Mouse (Mus musculus) MEL-GATA-1-ER (cell line): Measurements from ENCODE around the gene Acadvl.

Experiments used
- DNase-seq: peaks from one replicate; pipeline ENCODE4 v3.0.0-alpha.2; 2012; ENCODE audit warnings: low read depth; ENCODE audit errors: extremely low read depth

Gene Acadvl

DNA sequence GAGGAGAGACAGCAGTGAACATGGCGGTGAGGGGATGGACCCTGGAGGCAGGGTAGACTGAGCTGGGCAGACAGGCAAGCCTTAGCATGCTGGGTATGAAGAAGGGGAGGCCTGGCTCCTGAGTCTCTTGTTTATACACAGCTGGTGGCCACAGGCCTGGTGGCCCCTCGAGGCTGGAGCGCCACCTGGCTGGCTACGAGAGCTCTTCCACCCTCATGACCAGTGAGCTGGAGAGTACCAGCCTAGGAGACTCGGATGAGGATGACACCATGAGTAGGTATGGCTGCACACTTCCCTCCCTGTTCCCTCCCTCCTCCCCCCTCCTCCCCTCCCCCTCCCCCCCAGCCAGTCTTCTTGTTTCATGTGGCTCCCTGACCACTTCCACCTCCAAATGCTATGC, 9.7 kb downstream of the Acadvl start:
- no peak for DNase-seq

- DNase-seq = no peak
Observed at GRCm38 (mm10) chr11:70002471-70002870, 12.7 kb downstream of the Acadvl start.

- no peak for DNase-seq
Observed at GRCm38 (mm10) chr11:70001865-70002264, 13.3 kb downstream of the Acadvl start.

DNA sequence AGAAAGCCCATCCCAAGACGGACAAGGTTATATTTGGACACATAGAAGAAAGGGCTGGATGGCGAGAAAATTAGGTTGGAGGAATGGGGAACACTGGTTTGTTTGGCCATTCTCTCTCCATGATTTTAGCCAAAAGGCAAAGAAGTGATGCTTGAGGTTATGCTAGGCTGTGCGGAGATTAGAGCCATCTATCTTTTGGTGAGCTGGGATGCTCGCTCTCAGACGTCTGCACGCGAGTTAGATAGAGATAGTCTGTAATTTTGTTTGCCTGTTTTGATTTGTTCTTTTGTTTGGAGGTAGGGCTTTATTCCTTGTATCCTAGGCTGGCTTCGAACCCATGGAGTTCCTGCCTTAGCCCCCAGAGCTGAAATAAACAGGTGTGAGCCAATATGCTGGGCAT, 14.1 kb downstream of the Acadvl start:
- no peak for DNase-seq

DNA sequence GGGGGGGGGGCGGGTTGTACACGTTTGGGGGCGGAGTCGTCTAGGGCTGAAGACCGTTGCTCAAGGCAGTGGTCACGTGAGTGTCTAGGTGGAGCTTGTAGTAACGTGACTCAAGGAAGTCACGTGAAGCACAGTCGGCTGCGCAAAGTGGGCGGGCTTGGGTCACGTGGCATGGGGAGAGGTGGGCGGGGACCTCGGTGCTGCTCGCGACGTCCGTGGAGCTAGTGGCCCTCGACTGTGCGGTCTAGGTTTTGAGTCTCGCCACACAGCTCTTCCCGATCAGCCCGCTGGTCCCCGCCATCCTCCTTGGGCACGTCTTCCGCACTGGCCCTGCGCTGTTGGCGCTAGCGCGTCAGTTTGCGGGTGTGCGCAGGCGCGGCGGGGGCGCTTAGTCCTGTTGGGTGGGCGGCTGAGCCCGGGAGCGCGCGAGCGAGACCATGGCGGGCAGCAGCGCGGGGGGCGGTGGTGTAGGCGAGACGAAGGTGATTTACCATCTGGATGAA, 14.8 kb downstream of the Acadvl start, which contains the start of gene Dvl2:
TSS of gene Dvl2 (plus strand) at position 200 of the 503 bp plus-strand sequence.
- peak; percentile 96 for DNase-seq

GRCm38 (mm10) chr11:69999666-70000065, 15.5 kb downstream of the Acadvl start:
- no peak for DNase-seq

DNA sequence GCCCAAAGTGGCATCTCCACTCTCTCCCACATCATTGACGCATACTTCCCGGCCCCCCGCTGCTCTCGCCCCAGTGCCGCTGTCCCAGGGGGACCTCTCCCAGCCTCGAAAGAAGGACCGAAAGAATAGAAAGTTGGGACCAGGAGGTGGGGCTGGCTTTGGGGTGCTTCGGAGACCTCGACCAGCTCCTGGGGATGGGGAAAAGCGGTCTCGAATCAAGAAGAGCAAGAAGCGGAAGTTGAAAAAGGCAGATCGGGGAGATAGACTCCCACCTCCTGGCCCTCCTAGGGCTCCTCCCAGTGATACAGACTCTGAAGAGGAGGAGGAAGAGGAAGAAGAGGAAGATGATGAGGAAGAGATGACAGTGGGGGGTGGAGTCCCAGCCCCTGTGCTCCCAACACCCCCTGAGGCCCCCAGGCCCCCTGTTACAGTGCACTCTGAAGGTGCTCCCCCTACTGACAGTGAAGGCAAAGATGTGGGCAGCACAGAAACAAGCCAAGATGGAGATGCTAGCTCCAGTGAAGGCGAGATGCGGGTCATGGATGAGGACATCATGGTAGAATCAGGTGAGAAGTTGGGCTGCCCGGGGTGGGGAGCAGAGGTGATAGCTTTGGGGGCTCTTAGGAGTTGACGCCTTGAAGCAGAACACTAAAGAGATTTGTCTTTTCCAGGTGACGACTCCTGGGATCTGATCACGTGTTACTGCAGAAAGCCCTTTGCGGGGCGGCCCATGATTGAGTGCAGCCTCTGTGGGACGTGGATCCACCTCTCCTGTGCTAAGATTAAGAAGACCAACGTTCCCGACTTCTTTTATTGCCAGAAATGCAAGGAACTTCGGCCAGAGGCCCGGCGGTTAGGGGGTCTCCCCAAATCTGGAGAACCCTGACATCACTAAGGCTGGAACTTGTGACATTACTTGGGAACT, 16.4 kb downstream of the Acadvl start:
- DNase-seq = peak; percentile 73

- no peak for DNase-seq
Observed at GRCm38 (mm10) chr11:69997070-69997509, 18.1 kb downstream of the Acadvl start.

GRCm38 (mm10) chr11:69996161-69997061, 18.8 kb downstream of the Acadvl start:
- DNase-seq = no peak

DNA sequence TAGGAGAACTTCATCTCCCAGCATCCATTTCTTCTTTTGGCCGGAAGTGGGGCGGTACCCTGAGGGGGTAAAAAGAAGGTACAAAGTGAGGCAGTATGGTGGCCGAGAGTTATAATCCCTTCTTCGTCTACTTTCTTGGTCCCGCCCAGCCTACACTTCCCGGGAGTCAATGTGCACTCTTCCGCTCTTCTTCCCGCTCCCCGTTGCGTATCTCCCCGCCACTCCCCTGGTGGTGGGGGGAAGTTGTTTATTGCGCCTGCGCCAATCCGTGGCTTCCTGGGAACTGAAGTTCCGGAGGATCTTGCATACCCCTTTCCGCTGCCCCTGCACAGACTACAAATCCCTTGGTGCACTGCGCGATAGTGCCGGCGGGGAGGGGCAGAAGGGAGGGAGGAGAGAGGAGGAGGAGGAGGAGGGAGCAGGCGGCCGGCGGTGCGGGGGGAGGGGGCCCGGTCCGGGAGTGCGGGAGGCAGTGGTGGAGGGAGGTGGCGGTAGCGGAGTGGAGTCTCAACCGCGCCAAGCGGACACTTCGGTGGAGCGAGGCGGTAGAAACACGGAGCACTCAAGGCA, 19.7 kb downstream of the Acadvl start, which contains the start of gene Phf23:
TSS of gene Phf23 (plus strand) at position 387 of the 570 bp plus-strand sequence.
- peak; percentile 99 for DNase-seq

GRCm38 (mm10) chr11:69994401-69995090, 20.7 kb downstream of the Acadvl start:
- no peak for DNase-seq

GRCm38 (mm10) chr11:69992932-69993331, 22.3 kb downstream of the Acadvl start:
- no peak for DNase-seq

DNA sequence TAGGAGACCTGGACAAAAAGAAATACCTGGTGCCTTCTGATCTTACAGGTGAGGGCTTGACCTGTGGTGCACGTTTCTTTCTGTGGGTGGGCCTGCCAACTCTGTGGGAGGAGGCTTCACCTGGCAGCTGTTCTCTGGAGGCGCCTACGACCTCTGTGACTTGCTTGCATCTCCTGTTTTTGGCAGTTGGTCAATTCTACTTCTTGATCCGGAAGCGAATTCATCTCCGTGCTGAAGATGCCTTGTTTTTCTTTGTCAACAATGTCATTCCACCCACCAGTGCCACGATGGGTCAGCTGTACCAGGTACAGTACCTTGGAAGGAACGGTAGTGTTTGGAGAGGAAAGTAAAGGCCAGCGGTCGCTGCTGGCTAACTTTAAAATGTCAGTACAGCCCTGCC, 22.8 kb downstream of the Acadvl start:
- DNase-seq = no peak

GRCm38 (mm10) chr11:69991711-69992110, 23.5 kb downstream of the Acadvl start:
- no peak for DNase-seq

DNA sequence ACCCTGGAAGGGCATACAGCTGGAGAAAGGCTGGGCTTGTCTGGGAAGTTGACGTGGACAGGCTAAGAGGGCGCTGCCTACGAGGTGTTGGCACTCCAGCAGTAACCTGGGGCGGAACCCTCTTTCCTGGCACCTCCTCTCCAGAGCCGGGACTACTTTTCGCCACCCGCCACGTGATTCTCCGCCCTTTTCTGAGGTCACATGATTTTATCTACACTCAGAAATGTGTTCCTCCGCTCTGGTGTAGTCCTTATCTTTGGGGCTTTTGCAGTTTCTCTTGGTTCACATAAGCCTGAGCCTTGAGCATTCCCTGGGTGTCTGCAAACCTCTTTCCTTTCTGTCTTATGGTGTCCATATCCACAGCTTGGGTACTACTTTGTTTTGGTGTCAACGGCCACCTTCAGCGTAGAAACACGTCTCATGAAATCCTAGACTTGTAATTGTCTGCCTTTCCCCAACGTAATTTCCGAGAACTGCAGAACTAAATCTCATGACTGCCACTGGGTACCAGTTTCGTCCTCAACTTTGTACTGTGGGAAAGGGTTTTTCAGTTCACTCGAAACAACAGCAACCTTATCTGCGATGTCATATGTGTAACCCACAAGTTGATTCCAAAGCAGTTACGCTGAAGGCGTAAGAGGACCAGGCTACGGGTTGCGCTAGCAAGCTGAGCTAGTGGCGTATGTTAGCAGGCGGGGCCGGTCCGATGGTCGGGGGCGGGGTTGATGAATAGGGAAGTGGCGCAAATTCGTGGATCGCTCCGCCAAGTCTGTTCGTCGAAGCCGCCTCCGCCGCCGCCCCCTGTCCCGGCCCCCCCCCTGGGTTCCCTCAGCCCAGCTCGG, 24.1 kb downstream of the Acadvl start, which contains the start of gene Gabarap:
TSS of gene Gabarap (plus strand) at position 294 of the 842 bp plus-strand sequence.
- peak; percentile 96 for DNase-seq

DNA sequence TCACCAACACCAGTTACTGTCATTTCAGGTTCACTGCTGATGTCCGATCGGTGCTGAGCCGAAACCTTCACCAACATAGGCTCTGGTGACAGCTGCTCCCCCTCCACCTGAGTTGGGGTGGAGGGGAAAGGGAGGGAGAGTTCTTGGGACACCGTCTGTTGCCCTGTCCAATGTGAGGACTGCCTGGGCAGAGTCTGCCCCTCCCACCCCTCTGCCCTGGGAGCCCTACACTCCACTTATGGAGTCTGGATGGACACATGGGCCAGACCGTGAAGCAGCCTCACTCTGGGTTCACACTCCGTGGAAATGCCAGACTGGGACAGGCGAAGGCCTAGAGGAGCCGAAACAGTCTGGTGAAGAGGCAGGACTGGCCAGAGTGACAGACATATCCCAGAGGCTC, 25.3 kb downstream of the Acadvl start:
- no peak for DNase-seq

DNA sequence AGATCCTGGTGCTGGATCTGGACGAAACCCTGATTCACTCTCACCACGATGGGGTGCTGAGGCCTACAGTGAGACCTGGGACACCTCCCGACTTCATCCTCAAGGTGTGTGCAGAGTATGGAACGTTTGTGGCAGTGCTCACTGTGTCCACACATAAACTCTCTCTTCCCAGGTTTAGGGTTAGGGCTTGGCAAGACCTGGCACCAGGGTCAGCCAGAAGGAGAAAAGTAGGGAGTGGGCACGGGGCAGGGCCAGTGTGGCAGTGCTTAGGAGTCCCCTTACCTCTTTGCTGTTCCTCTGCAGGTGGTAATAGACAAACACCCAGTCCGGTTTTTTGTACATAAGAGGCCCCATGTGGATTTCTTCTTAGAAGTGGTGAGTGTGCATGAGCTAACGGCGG, 30.8 kb downstream of the Acadvl start:
- DNase-seq = no peak

GRCm38 (mm10) chr11:69983377-69983776, 31.8 kb downstream of the Acadvl start:
- DNase-seq = no peak

DNA sequence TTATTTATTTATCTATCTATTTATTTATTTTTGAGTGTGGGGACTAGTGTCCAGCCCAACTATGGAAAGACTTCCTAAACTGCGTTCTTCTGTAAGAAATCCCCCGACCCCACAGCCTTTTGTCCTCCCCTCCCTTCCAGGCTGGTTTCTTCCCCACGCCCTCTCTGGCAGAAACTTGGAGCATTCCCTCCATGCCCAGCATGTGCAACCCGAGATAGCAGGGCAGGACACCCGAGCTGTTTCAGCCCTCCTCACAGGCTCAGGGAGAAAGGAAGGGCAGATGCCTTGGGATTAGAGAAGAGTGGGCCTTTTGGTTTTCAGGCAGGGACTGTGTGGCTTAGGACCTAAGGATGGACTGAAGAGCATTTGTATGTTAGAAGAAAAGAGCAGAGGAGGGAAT, 32.3 kb downstream of the Acadvl start:
- no peak for DNase-seq

DNA sequence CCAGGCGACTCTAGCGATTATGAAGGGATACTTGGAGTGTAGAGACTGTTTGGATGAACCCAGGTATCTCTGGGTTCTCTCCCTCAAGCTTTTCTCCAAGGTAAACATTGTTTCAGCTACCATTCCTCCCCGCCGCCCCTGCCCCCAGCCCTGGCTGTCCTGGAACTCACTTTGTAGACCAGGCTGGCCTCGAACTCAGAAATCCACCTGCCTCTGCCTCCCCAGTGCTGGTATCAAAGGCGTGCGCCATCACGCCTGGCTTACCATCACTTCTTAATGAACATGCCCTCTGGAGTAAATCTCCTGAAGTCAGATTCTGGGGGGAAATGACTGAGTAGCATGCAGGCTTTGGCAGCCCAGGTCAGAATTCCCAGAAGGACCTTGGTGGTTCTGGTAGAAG, 33.0 kb downstream of the Acadvl start, which contains the start of gene Elp5:
TSS of gene Elp5 (minus strand) at position 293 of the 400 bp plus-strand sequence.
- DNase-seq = no peak
